Mouse (Mus musculus) layer of hippocampus, postnatal 10 days (tissue): ENCODE measurements around the gene Slc8a1. TPM values are rescaled to one million over a fixed set of nuclear protein-coding genes. Genes with fewer than 3 reads are reported as not detected.
A peak's percentile ranks its signal among the peaks of the same experiment; 100 is the strongest.

Source experiments
- DNase-seq, 2 experiments: peaks; one replicate each; pipeline ENCODE4 v3.0.0; 2021; ENCODE audit warnings: low spot score in 2 of 2
- total RNA-seq, 2 experiments: library from RNA; stranded (reverse); gene quantifications; 2 replicates each; pipeline ENCODE4 v1.2.3; 2021

Gene Slc8a1
- total RNA-seq, 2 experiments from 2014 or later, result 310 to 319 TPM

DNA sequence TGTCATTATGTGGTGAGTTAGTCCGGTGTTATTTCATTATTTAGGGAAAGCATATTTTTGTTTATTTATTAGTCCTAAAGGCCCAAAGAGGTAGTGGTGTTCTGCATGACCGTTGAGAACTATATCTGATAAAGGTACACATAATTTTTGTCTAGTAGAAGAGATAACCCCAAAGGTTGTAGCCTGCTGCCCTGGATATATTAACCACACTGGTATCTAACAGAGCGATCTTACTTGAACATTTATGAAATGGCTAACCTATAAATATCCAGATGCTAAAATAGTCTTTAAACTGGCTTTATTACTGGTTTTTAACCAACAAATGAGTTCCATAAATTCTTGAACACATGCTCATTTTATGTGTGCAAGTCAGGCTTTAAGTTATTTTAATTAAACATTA lies 161.3 kb downstream of the Slc8a1 start:
- no peak for DNase-seq

- DNase-seq, result no peak
Observed at GRCm38 (mm10) chr17:81565634-81566372, 172.4 kb downstream of the Slc8a1 start.

DNA sequence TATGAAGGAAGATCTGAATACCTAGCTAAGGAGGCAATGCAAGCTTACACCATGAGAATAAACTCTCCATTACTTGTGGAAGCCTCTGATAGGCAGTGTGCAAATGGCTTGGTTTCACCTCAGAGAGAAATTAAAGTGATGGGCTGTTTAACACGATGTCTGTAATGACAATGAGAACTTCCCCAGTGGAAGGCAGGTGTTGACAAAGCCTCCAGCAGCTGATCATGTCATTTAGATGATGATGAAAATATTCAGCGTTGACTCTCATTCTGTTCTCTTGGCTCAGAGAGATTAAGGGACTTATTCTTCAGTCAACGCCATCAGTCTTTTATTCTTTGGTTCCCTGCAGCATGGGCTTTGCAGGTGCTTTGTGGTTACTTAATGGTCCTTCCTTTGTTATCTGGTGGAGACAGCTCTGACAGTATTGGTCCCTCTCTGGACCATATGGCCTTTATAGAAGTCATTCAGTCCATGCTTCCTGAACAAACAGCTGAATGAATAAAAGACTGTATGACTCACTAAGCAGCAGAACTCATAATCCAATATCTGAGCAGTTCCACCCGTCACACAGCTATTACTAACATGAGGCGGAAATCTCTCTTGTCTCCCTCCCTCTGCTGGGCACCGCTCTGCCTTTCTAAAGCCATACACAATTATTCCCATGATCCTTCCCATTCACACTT lies 184.0 kb downstream of the Slc8a1 start:
- no peak for DNase-seq

DNA sequence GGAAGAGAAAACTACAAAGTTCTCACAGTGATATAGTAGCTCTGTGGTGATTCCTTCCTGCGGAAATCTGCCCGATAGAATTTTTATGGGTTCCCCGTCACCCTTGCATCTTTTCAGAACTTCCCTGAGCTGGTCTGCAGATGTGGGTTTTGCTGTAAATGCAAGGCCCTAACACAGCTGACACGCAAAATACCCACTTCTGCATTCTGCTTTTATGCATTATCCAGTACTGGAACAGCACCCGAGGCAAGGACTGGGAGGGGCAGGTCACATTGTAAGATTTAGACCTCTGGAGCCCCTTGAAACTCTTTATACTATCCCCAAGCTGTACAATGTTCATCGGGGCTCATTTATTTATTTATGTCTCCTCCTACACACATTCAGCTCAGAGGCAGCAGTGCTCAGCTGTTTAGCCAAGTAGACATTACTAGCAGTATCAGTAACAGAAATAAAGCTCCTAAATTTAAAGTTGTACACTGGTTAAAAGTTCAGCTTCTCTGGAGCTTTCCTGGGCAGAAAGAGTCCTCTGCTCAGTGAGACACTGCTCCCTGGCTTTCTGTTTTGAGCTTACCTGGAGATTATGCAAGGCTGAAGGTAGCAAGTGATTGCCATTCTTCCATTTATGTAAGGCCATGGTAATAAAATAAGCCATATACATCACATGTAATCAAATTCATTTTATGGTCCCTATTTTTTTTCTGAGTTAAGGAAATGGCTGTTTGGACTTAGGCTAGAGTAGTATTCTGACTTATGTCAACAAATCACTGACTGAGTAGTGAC lies 186.1 kb downstream of the Slc8a1 start:
- no peak for DNase-seq

- DNase-seq, result no peak
Observed at GRCm38 (mm10) chr17:81550864-81551263, 187.3 kb downstream of the Slc8a1 start.

- DNase-seq, result no peak
Observed at GRCm38 (mm10) chr17:81548016-81548415, 190.2 kb downstream of the Slc8a1 start.

GRCm38 (mm10) chr17:81546525-81546924 lies 191.7 kb downstream of the Slc8a1 start:
- no peak for DNase-seq

DNA sequence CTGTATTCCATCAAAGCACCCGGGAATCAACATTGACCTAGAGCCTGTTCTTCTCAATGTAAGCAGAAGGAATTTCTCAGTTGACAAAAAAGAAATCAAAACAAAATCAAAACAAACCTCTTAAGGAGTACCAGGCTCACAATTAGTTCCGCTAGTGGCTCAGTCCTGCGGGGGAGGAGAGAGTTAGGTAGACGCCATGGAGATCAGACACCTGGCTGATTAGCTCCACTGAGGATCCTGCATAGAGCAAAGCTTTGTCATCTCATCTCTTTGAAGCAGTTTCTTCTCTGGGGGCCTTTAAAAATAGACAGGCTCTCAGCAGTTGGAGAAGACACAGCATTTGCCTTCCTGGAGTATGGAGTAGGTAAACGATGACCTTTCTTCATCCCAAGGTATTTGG lies 192.2 kb downstream of the Slc8a1 start:
- no peak for DNase-seq

DNA sequence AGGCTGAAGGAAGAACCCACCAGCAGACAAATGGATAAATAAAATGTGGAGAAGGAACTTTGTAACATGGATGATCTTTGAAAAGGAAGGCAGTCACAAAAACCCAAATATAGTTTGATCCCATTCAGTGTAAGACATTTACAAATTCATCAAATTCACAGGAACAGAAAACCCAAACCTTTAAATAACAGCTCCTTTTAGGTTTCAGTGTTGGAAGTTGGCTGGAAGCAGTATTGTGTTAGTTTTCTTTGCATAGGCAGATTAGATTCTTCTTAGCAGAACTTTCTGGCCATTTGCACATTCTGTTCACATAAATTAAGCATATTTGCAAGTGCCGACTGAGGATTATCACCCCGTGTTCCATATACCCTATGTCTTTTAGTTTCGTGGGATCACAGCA lies 193.3 kb downstream of the Slc8a1 start:
- no peak for DNase-seq

DNA sequence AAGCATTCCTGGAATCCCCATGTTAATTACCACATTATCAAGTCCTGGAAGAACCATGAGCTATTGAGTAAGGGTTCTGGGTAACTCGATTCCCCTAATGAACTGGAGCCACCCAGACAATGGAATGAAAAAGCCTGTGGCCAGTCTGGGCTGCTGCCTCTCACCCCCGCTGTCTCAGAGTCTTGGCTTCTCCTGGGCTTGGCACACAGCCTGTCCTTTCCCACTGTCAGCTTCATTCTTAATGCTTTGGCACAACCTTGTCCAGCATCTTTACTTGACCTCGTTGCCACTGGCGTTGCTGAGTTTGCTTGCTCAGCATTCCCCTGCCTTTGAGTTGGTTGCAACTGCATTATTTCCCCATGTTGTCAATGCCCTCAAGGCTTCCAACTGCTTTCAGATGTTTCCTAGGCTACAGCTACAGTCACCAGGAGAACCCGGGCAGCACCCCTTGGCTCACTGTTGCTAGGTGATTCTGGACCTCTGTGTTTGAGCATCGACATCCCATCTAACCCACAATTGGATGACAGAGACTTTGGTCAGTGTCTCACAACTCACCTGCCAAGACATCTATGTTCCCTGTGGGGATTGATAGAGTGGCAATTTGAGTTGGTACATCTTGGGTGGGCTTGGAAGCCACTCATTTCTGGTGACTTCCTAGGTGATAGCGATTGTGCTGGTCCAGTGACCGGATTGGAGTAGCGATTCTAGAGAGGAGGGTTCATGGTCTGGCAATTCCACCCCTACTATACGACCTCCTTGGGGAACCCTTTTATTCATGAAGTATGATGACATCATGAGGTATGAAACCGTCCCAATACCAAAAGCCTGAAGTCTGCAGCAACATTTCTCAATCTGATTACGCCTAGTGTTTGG lies 195.6 kb downstream of the Slc8a1 start:
- peak; percentile 61 to 74 for DNase-seq

GRCm38 (mm10) chr17:81538163-81539160 lies 199.7 kb downstream of the Slc8a1 start:
- no peak for DNase-seq

GRCm38 (mm10) chr17:81536093-81536492 lies 202.1 kb downstream of the Slc8a1 start:
- DNase-seq, result no peak

- no peak for DNase-seq
Observed at GRCm38 (mm10) chr17:81529849-81530248, 208.3 kb downstream of the Slc8a1 start.

- DNase-seq, result no peak
Observed at GRCm38 (mm10) chr17:81528940-81529339, 209.2 kb downstream of the Slc8a1 start.

DNA sequence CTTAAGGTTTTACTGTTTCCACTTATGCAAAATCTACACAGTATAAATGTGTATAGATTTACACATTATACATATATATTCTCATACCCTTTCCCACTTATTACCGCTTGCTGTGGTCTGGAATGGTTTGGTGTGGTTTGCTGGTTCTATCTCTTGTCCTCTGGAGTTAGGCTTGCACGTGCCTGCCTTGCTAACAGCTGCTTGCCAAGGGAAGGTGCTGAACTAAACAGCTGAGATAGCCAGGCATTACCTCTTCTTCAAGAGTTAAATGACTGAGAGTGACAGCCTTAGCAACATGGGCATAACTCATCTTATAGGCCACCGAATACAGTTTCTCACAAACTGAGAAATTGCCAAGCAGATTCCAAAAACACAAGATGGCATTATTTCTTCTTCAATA lies 211.7 kb downstream of the Slc8a1 start:
- DNase-seq, result no peak

DNA sequence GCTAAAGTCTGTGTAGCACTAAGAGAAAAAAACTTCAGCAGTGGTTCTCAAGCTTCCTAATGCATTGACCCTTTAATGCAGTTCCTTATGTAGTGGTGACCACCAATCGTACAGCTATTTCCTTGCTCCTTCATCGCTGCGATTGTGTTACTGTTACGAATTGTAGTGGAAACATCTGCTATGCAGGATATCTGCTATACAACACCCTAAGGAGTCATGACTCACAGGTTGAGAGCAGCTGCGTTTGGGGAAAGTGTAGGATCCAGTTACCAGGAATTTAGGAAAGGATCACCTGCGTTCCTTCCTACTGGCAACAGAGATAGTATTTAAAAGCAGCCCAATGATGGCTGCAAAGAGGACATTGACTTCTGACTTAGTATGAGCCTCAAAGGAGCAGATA lies 213.4 kb downstream of the Slc8a1 start:
- no peak for DNase-seq

- DNase-seq, result no peak
Observed at GRCm38 (mm10) chr17:81523943-81524342, 214.2 kb downstream of the Slc8a1 start.

DNA sequence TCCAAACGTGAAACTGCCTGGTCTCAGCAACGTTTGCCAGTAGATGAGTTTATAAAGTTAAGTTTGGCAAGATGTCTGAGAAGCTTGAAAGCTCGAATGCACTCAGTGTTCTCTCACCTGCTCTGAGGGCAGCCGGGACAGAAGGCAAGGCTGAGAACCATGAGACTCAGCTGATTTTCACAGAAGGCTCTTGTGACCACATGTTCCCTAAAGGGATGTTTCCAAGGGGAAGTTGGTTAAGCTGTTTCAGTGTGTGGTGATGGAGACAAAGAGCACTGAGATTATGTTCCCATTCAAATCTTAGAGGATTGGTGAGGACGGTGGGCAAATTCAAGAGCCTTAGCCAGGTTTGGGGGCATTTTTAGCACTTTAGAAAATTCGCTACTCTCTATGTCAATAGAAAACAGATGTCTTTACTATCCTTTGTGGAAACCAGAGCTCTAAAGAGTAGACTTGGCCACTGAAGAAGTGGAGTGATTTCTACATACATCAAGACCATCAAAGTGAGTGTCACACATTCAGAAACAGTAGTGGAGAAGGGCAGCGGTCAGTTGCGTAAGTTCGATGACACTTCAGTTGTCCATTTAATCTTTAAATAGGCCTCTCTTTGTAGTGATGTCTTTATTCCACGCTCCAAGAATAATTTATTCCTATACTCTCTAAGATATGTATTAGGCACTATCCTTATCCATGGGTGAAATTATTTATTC lies 219.7 kb downstream of the Slc8a1 start:
- no peak for DNase-seq

- no peak for DNase-seq
Observed at GRCm38 (mm10) chr17:81516155-81516554, 222.0 kb downstream of the Slc8a1 start.
